Mouse (Mus musculus): ENCODE measurements around the gene Olfr76. TPM values are rescaled to one million over a fixed set of nuclear protein-coding genes. Genes with fewer than 3 reads are reported as not detected.
"Not testable (repeated sequence)": the region's sequence is repeated elsewhere in the genome, so short reads cannot be mapped to it uniquely, and the experiment has no call there.

Olfr76 gene
- total RNA-seq (2014; fragmentation: Nextera tagmentation) = not detected in 2 replicates
- total RNA-seq (2017) = 0.33 TPM in 1 of 2 replicates, not detected in the other
- not detected in 2 replicates for polyA plus RNA-seq (2012)

DNA sequence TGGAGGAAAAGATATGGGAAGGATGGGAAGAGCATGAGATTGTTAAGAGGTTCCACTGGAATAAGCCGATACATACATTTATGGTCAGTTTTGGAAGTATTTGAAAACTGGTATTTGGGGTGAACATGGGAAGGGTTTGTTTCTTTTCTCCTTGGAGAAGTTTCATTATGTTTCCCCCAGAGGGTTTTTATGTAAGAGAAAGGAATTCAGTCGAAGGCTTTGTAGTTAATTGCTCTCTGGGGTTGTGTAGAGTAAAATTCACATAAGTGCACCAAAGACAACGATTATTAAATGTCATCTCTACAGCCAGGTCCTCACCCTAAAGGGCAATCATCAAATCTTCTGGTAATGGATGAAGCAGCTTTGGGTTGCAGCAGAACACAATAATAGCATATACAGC is at the start of gene Olfr76:
TSS of gene Olfr76 (minus strand) at position 101 of the 400 bp plus-strand sequence.
- Histone ChIP-seq H3K9me3 (replicated peaks) (no peaks in the 10 kb centered on the region), H3K4me1 (ENCODE audit: insufficient read depth, low read depth, low read length) (no peaks in the 10 kb centered on the region), H3K36me3 (replicated peaks) (no peaks in the 10 kb centered on the region), H3K27me3 (ENCODE audit: insufficient read depth, low read length) (no peaks in the 10 kb centered on the region), H3K4me3 (ENCODE audit: low read depth, low read length) (no peak within 1 kb of the TSS)
- no peak for ATAC-seq (ENCODE audit: extremely low read depth, insufficient number of reproducible peaks, low FRiP score, poor library complexity, severe bottlenecking)
- no peak for DNase-seq (ENCODE audit: low spot score)
- no peak for TF ChIP-seq POLR2AphosphoS5 (IDR thresholded peaks at IDR 0.05; ENCODE audit: insufficient replicate concordance, low read depth, low read length)
- no peak for TF ChIP-seq CTCF (IDR thresholded peaks at IDR 0.05; ENCODE audit: low read depth, low read length)
- no peak for TF ChIP-seq GATA1 (IDR thresholded peaks at IDR 0.05; ENCODE audit: borderline replicate concordance, low read length)
- no peak for TF ChIP-seq TAL1 (conservative IDR thresholded peaks at IDR 0.05; ENCODE audit: low read depth, low read length)
- TF ChIP-seq GATA2 (IDR thresholded peaks at IDR 0.05; ENCODE audit: borderline replicate concordance, low read depth, low read length) = no peak

DNA sequence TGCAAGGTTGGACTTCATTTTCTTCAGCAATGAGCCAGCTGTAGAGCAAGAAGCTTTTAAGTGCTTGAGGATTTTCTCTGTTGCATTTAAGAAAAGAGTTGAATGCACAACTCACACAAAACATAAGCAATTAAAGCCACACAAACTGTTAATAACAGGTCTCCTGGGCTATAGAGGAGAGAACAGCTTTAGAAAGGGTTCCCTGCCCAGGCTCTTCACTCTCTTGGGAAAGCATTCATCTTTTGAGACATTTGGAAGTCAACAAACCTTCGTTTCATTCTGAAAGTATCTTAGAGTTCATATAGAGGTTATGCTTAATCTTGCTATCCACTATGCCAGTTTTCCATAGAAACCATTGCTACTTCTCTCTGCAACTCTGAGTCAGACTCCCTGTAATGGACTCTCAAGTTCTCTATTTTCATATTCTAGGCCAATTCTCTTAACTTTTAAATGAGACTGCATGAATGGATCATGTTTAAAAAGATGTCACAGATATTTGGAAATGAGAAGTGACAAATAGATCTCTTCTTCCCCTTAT is 47.1 kb upstream of the Olfr76 start, which contains the start of gene Olfr1555-ps1:
TSS of gene Olfr1555-ps1 (minus strand) at position 51 of the 538 bp plus-strand sequence.
- H3K4me3 ChIP-seq (ENCODE audit: low read depth, low read length); DNase-seq (ENCODE audit: low spot score); H3K27me3 ChIP-seq (ENCODE audit: insufficient read depth, low read length); H3K9me3 ChIP-seq (replicated peaks); H3K36me3 ChIP-seq (replicated peaks); ATAC-seq (ENCODE audit: extremely low read depth, insufficient number of reproducible peaks, low FRiP score, poor library complexity, severe bottlenecking); H3K4me1 ChIP-seq (ENCODE audit: insufficient read depth, low read depth, low read length): not testable (repeated sequence)

DNA sequence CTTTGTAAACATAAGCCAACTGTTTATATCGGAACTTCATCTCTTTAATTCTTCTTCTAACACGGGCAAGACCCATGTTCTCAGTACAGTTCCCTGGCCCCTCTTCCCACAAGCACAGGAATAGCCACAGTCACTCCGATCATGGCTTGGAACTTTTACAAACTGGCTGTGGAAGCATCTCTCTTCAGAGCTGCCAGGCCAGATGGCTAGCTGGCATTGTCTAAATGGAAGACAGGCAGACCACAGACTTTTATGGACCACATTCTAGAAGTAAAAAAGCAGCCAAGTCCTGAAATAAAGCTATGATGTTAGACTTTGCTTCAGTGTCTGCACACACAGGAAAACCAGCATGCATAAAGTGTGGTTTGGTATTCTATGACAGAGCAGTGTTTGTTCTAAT is 22.4 kb upstream of the Olfr76 start:
- no peak; the same call in 1 of the 2 replicates for ATAC-seq (ENCODE audit: extremely low read depth, insufficient number of reproducible peaks, low FRiP score, poor library complexity, severe bottlenecking)
- H3K4me3 ChIP-seq (ENCODE audit: low read depth, low read length) = no peak overlapping the region
- no peak for TF ChIP-seq CTCF (IDR thresholded peaks at IDR 0.05; ENCODE audit: low read depth, low read length)
- no peak for TF ChIP-seq TAL1 (conservative IDR thresholded peaks at IDR 0.05; ENCODE audit: low read depth, low read length)
- no peak for TF ChIP-seq POLR2AphosphoS5 (IDR thresholded peaks at IDR 0.05; ENCODE audit: insufficient replicate concordance, low read depth, low read length)
- no peak for TF ChIP-seq GATA2 (IDR thresholded peaks at IDR 0.05; ENCODE audit: borderline replicate concordance, low read depth, low read length)
- TF ChIP-seq GATA1 (IDR thresholded peaks at IDR 0.05; ENCODE audit: borderline replicate concordance, low read length) = no peak

DNA sequence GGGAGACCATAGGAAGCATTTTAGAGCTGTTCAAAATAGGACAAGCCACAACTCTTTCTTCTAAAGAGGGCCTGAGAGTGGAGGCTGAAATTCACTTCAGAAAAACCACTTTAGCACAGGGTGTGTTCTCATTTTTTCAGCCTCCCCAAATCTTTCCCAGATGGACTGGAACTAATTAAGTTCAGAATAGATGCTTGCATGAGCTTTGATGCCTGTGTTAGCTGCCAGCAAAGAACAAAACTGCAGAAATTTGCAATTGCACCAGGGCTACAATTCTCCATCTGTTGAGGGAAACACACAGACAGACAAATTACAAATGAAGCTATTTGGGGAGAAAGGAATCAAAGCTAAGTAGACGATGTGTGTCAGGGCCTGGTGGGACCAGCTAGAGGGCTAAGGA is 20.4 kb upstream of the Olfr76 start:
- H3K4me1 ChIP-seq (ENCODE audit: insufficient read depth, low read depth, low read length) = no peaks in the 10 kb centered on the region

More for the DNA sequence above, 22.4 kb upstream of the Olfr76 start:
- no peak for DNase-seq (ENCODE audit: low spot score)
- Histone ChIP-seq H3K9me3 (replicated peaks) (no peaks in the 10 kb centered on the region), H3K36me3 (replicated peaks) (no peaks in the 10 kb centered on the region), H3K27me3 (ENCODE audit: insufficient read depth, low read length) (no peaks in the 10 kb centered on the region), H3K4me1 (ENCODE audit: insufficient read depth, low read depth, low read length) (no peaks in the 10 kb centered on the region)

DNA sequence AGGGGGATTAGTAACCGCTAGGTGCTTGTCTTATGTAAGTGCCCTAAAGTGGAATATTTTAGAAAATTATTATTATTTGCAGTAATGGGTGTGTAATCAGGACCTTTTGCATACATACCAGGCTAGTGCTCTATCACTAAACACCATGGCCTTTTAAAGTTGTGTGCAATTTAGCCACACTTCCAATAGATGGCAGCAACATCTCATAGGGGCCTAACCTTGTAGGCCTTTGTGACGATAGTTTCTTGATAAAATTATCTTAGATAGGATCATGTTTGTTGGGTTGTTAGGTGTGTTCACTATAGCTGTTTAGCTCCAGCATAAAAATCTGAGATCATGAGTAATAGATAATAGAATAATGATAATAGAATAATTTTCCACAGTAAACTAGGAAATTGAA is 11.3 kb upstream of the Olfr76 start:
- no peaks in the 10 kb centered on the region for H3K4me1 ChIP-seq (ENCODE audit: insufficient read depth, low read depth, low read length)
- H3K9me3 ChIP-seq (replicated peaks) = no peaks in the 10 kb centered on the region
- TF ChIP-seq CTCF (IDR thresholded peaks at IDR 0.05; ENCODE audit: low read depth, low read length) = peak; percentile 15; the same call in 1 of the 2 replicates
- TF ChIP-seq GATA2 (IDR thresholded peaks at IDR 0.05; ENCODE audit: borderline replicate concordance, low read depth, low read length) = no peak
- H3K4me3 ChIP-seq (ENCODE audit: low read depth, low read length) = no peak overlapping the region
- DNase-seq (ENCODE audit: low spot score) (no peak), ATAC-seq (ENCODE audit: extremely low read depth, insufficient number of reproducible peaks, low FRiP score, poor library complexity, severe bottlenecking) (no peak)
- no peaks in the 10 kb centered on the region for H3K36me3 ChIP-seq (replicated peaks)
- no peaks in the 10 kb centered on the region for H3K27me3 ChIP-seq (ENCODE audit: insufficient read depth, low read length)

More for the DNA sequence above, 20.4 kb upstream of the Olfr76 start:
- Histone ChIP-seq H3K4me3 (ENCODE audit: low read depth, low read length) (no peak overlapping the region), H3K27me3 (ENCODE audit: insufficient read depth, low read length) (no peaks in the 10 kb centered on the region), H3K36me3 (replicated peaks) (no peaks in the 10 kb centered on the region), H3K9me3 (replicated peaks) (no peaks in the 10 kb centered on the region)
- DNase-seq (ENCODE audit: low spot score) (no peak), ATAC-seq (ENCODE audit: extremely low read depth, insufficient number of reproducible peaks, low FRiP score, poor library complexity, severe bottlenecking) (no peak)
- TF ChIP-seq CTCF (IDR thresholded peaks at IDR 0.05; ENCODE audit: low read depth, low read length) (no peak), GATA1 (IDR thresholded peaks at IDR 0.05; ENCODE audit: borderline replicate concordance, low read length) (no peak), GATA2 (IDR thresholded peaks at IDR 0.05; ENCODE audit: borderline replicate concordance, low read depth, low read length) (no peak), POLR2AphosphoS5 (IDR thresholded peaks at IDR 0.05; ENCODE audit: insufficient replicate concordance, low read depth, low read length) (no peak), TAL1 (conservative IDR thresholded peaks at IDR 0.05; ENCODE audit: low read depth, low read length) (no peak)

DNA sequence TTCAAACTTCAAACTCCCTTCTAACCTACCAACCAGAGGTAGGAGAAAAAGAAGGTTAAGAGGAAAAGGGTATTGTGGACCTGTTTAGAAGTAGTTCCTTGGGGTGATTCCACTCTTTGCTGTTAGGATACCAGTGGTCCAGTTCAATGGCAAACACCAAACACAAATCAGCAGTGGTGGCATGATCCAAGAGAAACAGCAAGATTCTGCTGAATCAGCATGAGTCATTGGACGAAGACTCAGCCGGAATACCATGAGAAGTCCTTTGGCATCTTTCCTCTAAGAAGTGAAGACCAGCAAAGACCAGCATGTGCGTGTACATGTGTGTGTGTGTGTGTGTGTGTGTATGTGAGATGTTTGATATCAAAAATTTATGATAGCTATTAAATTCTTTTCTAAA is 6.5 kb downstream of the Olfr76 start:
- H3K36me3 ChIP-seq (replicated peaks) = no peaks in the 10 kb centered on the region
- H3K27me3 ChIP-seq (ENCODE audit: insufficient read depth, low read length) = no peaks in the 10 kb centered on the region
- DNase-seq (ENCODE audit: low spot score) (no peak), ATAC-seq (ENCODE audit: extremely low read depth, insufficient number of reproducible peaks, low FRiP score, poor library complexity, severe bottlenecking) (no peak)
- TF ChIP-seq GATA1 (IDR thresholded peaks at IDR 0.05; ENCODE audit: borderline replicate concordance, low read length) (no peak), CTCF (IDR thresholded peaks at IDR 0.05; ENCODE audit: low read depth, low read length) (no peak), TAL1 (conservative IDR thresholded peaks at IDR 0.05; ENCODE audit: low read depth, low read length) (no peak), POLR2AphosphoS5 (IDR thresholded peaks at IDR 0.05; ENCODE audit: insufficient replicate concordance, low read depth, low read length) (no peak), GATA2 (IDR thresholded peaks at IDR 0.05; ENCODE audit: borderline replicate concordance, low read depth, low read length) (no peak)
- H3K9me3 ChIP-seq (replicated peaks) = no peaks in the 10 kb centered on the region
- H3K4me3 ChIP-seq (ENCODE audit: low read depth, low read length) = no peak overlapping the region
- no peaks in the 10 kb centered on the region for H3K4me1 ChIP-seq (ENCODE audit: insufficient read depth, low read depth, low read length)

DNA sequence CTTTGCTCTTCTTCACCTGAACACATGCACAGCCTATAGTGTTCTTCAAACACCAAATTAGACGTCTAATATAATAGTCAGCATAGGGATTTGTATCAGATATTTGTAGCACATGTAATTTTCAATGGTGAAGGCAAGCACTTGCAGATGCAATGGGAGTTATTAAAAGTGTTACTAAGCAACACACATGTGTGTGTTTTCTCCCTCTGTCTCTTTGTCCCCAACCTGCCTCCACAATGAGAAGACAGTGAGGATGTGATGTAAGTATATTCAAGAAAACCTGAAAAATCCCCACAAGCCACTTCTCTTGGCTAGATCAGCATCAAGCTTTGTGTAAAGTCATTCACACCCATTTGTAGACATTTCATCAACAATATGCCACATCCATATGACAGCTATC is 7.2 kb downstream of the Olfr76 start, which contains the start of gene Olfr1428:
TSS of gene Olfr1428 (minus strand) at position 101 of the 400 bp plus-strand sequence.
- Histone ChIP-seq H3K27me3 (ENCODE audit: insufficient read depth, low read length) (no peaks in the 10 kb centered on the region), H3K4me1 (ENCODE audit: insufficient read depth, low read depth, low read length) (no peaks in the 10 kb centered on the region), H3K9me3 (replicated peaks) (no peaks in the 10 kb centered on the region), H3K4me3 (ENCODE audit: low read depth, low read length) (no peak within 1 kb of the TSS), H3K36me3 (replicated peaks) (no peaks in the 10 kb centered on the region)
- no peak for DNase-seq (ENCODE audit: low spot score)
- TF ChIP-seq GATA1 (IDR thresholded peaks at IDR 0.05; ENCODE audit: borderline replicate concordance, low read length) = no peak
- TF ChIP-seq TAL1 (conservative IDR thresholded peaks at IDR 0.05; ENCODE audit: low read depth, low read length) = no peak
- TF ChIP-seq CTCF (IDR thresholded peaks at IDR 0.05; ENCODE audit: low read depth, low read length) = no peak
- no peak for TF ChIP-seq GATA2 (IDR thresholded peaks at IDR 0.05; ENCODE audit: borderline replicate concordance, low read depth, low read length)
- TF ChIP-seq POLR2AphosphoS5 (IDR thresholded peaks at IDR 0.05; ENCODE audit: insufficient replicate concordance, low read depth, low read length) = no peak
- no peak for ATAC-seq (ENCODE audit: extremely low read depth, insufficient number of reproducible peaks, low FRiP score, poor library complexity, severe bottlenecking)

Data from G1E (cell line).